Mouse (Mus musculus) mesoderm, embryonic 11.5 days (tissue): ENCODE data around the gene Nmnat1.
"Not testable (repeated sequence)": the region's sequence is repeated elsewhere in the genome, so short reads cannot be mapped to it uniquely, and the experiment has no call there.

Source experiments
- DNase-seq: peaks from one replicate; pipeline ENCODE4 v3.0.0-alpha.2; 2012; ENCODE audit warnings: low read depth, low spot score

Gene Nmnat1

DNA sequence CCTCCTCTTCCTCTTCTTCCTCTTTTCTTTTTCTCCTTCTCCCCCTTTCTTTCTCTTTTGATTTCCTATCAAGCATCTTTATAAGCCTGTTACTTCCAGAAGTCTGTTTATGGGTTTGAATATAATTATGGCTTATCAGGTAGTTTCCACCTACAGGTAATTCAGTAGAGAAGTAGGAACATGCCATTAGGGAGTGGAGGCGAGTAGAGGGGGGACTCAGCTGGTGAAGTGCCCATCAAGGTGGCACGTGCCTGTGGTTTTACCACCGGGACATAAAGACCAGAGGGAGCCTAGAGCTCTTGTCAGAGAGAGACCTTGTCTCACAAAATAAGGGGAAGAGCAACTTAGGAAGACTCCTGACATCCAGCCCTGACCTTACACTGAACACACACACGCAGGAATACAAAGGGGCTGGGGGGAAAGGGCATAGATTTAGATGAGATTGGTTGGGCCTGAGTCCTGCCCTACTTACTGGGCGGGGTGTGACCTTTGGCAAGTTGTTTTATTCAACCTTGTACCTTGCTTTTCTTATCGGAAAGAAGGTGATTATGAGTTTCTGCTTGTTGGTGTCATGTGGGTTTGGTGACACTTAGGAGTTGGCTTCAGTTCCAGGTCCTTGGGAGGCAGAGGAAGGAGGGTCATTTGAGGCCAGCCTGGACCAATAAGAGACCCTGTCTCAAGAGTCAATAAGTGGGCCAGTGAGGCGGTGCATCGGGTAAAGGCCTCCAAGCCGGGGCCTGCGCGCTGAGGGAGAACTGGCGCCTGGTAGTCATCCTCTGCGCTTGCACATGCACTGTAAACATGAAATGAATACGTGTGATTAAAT, 4.6 kb upstream of the Nmnat1 start:
- DNase-seq = no peak

DNA sequence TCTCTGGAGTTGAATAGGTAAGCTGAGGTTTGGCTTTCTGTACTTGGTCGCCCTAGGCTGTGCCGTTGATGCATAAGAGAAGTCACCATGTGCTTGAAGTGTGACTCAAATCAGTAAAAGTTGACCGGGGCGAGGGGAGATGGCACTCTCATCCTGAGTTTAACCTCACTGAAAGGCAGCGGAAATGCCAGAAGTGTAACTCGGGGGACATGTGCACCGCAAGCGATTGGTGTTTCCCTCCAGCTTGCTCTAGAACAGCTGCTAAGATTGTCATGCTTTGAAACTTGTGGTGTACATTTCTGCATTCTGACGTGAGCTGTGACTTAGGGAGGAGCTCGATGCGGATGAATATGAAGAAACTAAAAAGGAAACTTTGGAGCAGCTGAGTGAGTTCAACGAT, 2.7 kb upstream of the Nmnat1 start:
- DNase-seq = no peak

DNA sequence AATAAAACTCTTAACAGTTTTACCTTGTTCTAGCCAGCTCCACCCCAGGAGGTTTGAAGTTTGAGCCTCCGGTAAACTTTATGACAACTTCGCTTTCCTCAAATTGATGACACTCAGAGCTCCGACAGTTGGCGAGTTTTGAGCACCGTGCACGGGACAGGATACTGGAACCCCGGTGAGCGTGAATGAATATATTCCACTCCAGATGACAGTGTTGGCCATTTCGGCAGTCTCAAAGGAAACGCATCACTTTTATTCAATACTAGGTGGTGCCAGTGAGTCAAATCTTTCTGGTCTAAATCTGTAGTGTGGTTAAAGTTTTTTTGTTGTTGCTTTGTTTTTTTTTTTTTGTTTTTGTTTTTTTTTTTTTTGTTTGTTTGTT, 814 bp upstream of the Nmnat1 start:
- no peak for DNase-seq

DNA sequence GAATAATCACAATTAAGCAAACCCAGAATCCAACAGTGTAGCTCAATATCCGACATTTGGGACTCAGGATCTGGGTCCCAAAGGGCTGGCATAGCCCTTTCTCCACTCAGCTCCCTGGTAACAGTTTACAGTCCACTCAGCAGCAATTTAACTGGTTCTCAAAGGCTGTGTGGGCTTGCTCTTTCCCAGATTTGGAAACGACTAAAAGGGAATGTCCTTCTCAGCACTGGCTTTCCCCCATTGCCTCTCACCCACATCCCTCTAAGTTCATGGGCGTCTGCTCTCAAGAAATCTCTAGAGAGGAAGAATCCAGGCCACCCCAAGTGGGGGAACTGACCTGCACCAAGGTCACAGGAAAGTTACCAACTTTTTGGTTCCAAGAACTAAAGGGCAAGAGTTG, 436 bp downstream of the Nmnat1 start:
- DNase-seq = no peak

DNA sequence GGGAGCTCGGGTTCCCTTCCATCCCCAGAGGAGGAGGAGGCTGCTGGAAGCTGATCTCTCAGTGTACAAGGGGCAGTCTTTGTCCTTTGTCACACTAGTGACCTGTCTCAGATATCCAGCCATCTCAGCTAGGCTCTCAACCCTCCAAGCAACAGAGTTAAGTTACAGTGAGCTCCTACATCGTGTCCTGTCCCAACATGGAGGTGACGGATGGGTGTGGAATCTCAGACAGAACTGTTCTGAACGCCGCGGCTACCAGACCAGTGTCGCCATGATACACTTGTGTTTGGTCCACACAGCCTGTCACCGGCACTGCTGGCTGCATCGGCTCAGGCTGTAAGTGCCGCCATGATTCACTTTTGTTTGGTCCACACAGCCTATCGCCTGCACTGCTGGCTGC, 7.9 kb downstream of the Nmnat1 start, which contains the start of gene Tmem274:
Gene Tmem274, plus strand, starts transcription at position 301 of the 400 bp plus-strand sequence.
- no peak for DNase-seq

DNA sequence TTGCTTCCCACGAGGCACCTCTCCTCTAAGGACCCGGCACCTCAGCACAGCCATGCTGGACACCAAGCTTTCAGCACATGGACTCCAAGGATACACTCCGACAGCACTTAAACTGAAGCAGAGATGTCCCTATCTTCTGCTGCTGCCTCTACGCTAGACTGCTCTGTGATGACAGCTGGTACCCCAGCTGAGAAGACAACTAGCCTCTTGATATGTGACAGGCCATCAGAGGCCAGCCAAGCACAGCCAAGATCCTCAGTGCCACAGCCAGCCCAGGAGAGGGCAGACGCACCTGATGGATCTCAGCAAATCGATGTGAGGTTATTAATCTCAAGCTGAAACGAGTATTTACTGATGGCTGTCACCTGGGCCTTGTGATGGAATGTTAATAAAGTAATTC, 9.9 kb downstream of the Nmnat1 start:
- DNase-seq = no peak

DNA sequence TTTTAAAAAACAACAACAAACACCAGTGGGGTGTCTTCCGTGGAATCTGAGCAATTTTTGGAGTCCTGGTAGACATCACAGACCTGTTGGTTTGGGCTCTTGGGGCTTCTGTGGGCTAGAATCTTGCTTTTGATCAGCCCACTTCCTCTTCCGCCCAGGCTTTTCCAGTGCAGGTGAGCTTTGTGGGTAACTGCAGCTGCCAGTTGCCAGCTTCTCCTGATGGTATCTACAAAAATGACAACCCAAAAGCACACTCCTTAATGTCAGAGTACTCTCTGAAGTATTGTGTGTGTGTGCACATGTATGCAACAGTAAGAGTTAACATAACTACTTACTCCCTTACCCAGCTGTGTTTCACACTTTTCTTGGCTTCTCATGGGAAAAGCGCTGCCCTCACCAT, 15.4 kb downstream of the Nmnat1 start:
- DNase-seq = no peak

DNA sequence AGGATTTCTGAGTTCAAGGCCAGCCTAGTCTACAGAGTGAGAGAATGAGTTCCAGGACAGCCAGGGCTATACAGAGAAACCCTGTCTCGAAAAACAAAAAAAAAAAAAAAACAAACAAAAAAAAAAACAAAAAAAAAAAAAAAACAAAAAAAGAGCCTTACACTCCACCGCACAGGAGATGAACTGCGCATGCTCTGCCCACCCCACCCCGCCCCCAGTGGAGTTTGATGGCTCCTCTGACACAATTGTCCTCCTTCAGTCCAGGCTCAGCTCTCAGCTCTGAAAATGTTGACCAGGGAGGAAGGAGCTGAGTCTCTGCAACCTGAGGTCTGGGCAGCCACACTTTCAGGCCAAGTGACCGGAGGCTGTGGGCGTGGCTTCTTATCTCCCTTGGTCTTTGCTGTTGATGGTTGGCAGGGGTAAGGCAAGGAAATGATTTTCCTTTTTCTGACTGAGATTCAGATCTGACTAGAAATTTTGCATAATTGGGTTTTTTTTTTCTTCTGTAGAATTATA, 21.5 kb downstream of the Nmnat1 start:
- no peak for DNase-seq

DNA sequence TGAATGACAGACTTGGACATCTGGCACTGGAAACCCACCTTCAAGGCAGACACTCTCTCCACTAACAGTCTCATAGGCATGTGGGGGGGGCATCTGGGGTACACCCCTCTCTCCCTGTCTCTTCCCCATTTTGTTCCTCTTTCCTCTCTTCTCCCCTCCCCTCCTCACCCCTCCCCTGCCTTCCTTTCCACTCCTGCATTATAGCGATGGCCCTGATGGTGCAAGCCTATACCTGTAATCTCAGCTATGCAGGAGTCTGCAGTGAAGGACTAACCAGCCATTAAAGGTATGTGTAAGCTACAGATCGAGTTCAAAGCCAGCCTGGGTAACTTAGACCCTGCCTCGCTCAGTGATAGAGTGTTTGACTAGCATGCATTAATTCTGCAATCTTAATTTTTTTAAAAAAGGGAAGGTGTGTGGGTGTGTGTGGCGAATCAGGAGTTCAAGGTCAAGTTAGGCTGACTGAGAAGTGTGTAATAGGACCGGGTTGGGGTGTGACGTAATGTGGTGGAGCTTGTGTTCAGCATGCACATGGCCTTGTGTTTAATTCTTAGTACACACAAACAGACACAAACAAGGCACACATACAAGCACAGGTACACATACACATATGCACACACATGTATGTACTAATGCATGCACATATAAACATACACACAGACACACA, 22.6 kb downstream of the Nmnat1 start:
- no peak for DNase-seq

DNA sequence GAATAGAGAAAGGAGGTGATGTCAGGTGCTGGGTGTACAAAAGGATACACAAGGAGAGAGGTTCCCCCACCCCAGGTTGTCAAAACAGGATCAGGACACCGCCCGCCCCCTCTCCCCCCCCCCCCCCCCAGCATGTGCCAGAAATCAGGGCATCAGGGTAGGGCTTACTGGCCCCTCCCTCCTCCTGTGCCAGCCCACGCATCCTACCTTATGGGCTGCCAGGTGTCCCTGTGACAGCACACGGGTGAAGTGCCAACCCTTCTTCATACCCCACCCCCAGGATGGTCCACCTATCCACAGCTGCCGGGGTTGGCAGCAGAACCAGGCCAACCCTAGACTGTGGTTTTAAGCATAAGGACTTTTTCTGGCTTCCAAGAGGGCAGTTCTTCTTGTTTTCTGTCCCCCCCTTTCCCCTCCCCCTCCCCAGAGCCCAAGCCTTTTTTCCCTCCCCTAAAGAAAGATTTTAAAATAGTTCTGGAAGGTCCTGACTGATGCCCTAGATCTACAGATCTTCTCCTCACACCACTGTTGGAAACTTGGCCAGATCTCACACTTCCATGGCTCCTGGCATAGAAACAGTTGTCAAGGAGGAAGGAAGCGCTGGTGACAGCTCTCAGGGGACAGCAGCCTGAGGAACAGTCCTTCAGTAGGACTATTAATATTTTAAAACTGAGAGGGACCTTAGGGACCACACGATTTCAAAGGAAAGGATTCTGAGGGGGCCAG, 23.3 kb downstream of the Nmnat1 start:
- no peak for DNase-seq

DNA sequence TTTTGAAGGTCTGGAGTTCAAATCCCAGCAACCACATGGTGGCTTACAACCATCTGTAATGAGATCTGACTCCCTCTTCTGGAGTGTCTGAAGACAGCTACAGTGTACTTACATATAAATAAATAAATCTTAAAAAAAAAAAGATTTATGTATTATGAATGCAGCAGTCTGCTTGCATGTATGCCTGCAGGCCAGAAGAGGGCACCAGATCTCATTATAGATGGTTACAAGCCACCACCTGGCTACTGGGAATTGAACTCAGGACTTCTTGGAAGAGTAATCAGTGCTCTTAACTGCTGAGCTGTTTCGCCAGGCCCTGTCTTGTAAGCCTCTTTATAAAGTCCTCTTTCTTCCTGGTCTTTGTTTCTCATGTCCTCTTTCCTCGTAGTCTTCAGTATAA, 24.5 kb downstream of the Nmnat1 start:
- not testable (repeated sequence) for DNase-seq

DNA sequence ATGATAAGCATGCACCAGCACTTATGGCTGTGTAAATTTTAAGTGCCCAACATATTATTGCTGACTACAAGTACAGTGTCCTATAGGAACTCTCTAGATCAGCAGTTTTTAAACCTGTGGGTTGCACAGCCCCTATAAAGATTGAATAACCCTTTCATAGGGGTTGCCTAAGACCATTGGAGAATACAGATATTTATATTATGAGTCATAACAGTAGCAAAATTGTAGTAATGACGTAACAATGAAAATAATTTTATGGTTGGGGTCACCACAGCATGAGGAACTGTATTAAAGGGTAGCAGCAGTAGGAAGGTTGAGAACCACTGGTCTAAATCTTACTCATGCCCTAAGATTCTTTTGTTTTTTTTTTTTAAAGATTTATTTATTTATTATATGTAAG, 25.6 kb downstream of the Nmnat1 start:
- no peak for DNase-seq

DNA sequence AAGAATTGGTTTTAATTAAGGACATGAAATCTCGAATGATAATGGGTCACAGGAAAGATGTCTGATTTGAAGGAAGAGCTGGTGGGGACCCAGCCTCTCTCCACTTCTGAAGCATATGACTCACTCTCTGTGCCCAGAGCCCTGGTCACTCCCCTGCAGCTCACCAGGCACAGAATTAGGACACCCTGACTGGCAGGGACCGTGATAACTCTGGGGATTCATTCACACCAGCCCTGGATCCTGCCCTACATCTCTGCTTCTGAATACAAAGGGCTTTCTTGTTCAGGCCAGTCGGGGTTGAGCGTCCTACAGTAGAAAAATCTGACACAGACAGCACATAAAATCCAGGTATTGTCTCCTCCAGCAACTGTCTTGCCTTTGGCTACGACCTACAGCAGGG, 26.5 kb downstream of the Nmnat1 start:
- no peak for DNase-seq

DNA sequence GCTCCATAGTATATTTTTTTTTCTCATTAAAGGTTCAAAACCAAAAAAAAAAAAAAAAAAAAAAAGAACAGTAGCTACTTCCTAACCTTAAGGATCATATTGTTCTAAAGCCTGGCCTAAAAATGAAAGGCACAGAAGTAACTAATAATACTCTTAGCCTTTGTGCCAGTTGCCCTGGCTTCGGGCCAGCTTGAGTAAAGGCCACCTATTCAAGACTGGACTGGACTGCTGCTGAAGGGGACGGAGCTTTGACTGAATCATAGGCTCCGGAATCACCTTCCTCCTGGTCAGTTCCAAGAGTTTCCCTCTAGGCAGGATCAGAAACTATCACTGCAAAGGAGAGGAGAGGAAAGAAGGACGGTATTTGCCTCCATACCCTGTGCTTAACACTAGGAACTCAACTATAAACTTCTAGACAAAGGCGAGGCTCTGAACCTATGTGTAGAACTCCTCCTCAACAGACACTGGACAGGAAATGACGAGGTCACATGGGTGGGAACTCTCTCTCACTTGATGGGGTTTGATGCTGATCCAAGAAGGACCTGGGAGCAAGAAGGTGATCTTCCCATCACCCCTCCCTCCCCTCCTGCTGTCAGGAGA, 27.1 kb downstream of the Nmnat1 start:
- DNase-seq = no peak

DNA sequence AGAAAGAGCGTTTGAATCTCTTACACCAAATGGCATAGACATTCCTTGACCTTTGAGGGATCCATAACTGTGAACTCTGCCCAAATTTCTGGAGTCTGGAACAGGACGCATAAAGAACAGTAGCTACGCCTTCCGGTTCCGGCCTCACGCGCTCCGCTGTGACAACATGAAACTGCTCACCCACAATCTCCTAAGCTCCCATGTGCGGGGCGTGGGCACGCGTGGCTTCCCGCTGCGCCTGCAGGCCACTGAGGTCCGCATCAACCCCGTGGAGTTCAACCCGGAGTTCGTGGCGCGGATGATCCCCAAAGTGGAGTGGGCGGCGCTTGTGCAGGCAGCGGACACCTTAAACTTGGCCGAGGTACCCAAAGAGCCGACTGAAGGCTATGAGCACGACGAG, 27.8 kb downstream of the Nmnat1 start:
- not testable (repeated sequence) for DNase-seq

DNA sequence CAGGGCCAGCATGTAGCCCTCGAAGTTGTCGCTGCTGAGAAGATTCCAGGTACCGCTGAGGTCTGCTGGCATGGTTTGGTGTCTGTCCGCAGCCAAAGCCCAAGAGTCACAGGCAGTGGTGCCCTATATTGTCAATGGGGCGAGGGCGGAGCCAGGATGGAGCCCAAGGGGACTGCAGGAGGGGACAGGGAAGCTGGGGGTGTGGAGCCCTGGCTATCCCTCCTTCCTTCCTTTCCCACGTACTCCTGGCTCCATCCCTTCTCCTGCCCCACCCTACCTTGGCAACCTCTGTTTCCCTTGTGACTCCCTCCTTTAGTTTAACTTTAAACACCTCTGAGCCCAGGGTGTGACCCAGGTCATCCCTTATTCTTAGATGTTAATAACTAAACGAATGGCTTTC, 30.1 kb downstream of the Nmnat1 start, which contains the start of gene Rbp7:
Gene Rbp7, minus strand, starts transcription at position 100 of the 400 bp plus-strand sequence.
- no peak for DNase-seq

DNA sequence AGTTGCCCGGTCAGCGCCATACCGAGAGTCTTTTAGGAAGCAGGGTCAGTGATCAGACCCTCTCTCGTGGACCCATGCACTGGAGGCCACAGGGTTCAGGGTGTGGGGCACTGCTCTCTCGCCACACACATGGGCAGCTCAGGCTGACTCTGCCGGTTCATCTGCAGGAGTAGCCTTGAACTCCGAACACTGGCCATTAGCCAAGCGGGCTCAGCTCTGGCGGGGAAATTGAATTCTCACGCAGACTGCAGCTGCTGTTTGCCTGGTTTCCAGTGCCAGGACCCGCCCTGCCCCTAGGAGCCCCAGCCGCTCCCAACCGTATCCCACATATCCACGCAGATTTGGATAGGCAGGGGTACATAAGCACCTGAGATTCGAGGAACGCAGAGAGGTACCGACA, 30.7 kb downstream of the Nmnat1 start:
- DNase-seq = no peak

DNA sequence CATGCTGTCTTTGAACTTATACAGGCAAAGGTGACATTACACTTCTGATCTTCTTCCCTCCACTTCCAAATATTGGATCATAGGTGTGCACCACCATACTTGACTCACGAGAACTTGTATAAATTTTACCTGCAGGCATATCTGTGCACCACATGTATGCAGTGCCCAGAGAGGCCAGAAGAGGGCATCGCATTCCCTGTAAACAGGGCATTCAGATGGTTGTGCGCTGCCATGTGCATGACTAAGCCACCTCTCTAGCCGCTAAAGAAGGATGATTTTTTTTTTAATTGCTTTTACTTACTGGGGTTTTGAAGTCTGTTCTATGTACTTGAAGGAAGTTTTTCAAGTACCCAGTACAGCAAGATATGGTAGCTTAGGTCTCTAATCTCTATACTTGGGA, 31.3 kb downstream of the Nmnat1 start:
- no peak for DNase-seq

DNA sequence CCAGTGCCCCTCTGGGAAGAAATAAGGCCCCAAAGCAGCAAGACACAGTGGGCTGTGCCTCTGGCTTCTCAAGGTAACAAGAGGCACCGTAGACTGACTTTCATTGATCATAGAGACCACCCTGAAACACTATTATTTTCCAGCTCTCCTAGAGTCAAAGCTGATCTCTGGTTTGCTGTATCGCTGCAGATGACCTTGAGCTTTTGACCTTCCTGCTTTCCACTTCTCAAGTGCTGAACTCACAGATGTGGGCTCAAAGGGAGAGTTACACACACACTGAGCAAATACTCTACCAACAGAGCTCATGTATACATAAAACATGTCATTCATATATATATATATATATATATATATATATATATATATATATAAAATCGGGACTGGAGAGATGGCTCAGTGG, 34.4 kb downstream of the Nmnat1 start:
- DNase-seq = no peak

DNA sequence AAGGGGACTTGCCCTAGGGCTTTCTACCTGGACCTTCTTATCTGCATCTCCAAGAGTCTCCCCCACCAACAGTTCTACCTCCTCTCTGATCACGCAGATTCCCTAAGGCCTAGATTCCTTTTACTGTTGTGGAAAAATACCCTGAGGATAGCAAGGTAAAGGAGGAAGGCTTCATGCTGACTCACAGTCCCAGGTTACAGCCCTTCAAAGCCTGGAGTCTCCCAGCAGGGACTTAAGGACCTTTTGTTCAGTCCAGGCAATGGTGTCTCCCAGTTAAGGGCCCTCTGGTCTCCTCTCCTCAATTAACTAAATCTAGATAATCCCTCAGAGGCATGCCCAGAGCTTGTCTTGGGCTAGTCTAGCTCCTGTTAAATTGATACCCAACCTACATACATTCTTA, 38.7 kb downstream of the Nmnat1 start:
- no peak for DNase-seq

DNA sequence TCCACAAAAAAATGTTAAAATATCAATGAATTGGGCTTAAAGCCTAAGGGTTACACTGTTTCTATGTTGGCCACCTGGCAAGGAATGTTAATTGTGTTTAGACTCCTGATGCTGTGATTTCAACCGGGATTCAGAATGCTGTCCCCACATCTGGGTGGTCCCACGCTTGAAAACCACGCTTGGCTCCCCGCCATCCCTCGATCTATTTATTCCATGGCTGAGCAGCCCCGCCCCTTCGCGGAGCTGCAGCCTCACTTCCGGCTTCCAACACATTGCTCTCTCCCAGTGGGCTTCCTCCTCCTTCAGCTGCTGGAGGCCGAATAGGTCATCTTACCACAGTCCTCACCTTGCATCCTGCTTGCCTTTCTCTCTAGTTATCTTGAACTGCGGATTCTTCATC, 39.1 kb downstream of the Nmnat1 start:
- DNase-seq = peak; percentile 85
